Mouse (Mus musculus): Measurements from ENCODE around the gene Foxp4. TPM values are rescaled to one million over a fixed set of nuclear protein-coding genes. Genes with fewer than 3 reads are reported as not detected.

The Foxp4 gene
- polyA plus RNA-seq, 1 experiment from 2014 or later, result 21.1 TPM

- Histone ChIP-seq H3K4me3 (ENCODE audit: low read depth, low read length) (peak overlapping the region; percentile 93), H3K4me2 (peak overlapping the region; percentile 97), H3K4me1 (ENCODE audit: control insufficient read depth, insufficient read depth, low read length) (peaks cover 26% of the 10 kb centered on the region), H3K27me3 (ENCODE audit: control insufficient read depth, insufficient read depth, low read length) (no peaks in the 10 kb centered on the region), H3K9ac (ENCODE audit: low read depth, low read length) (peak overlapping the region; percentile 95), H3K9me3 (replicated peaks; ENCODE audit: control insufficient read depth, low read length) (no peaks in the 10 kb centered on the region), H3K27ac (ENCODE audit: low read depth, low read length) (peak overlapping the region; percentile 97), H3K36me3 (ENCODE audit: control insufficient read depth, insufficient read depth, low read length) (no peaks in the 10 kb centered on the region)
- under 1% methylated on average over 28 of the region's 28 CpGs for WGBS (ENCODE audit: insufficient replicate concordance)
- no peak for ATAC-seq (replicated peaks; ENCODE audit: insufficient number of reproducible peaks, low FRiP score, low TSS enrichment)
These were observed 1.3 kb downstream of the Foxp4 start for GRCm38 (mm10) chr17:47923011-47923677.

- no peaks in the 10 kb centered on the region for H3K36me3 ChIP-seq (ENCODE audit: control insufficient read depth, insufficient read depth, low read length)
- no peaks in the 10 kb centered on the region for H3K27me3 ChIP-seq (ENCODE audit: control insufficient read depth, insufficient read depth, low read length)
- peaks cover 26% of the 10 kb centered on the region for H3K4me1 ChIP-seq (ENCODE audit: control insufficient read depth, insufficient read depth, low read length)
- H3K9ac ChIP-seq (ENCODE audit: low read depth, low read length), result peak overlapping the region; percentile 95
- H3K4me2 ChIP-seq, result peak overlapping the region; percentile 97
- H3K4me3 ChIP-seq (ENCODE audit: low read depth, low read length), result peak overlapping the region; percentile 93
- H3K9me3 ChIP-seq (replicated peaks; ENCODE audit: control insufficient read depth, low read length), result no peaks in the 10 kb centered on the region
- no peak overlapping the region for H3K27ac ChIP-seq (ENCODE audit: low read depth, low read length)
- under 1% methylated on average over 24 of the region's 24 CpGs for WGBS (ENCODE audit: insufficient replicate concordance)
- no peak for ATAC-seq (replicated peaks; ENCODE audit: insufficient number of reproducible peaks, low FRiP score, low TSS enrichment)
These were observed 1.9 kb downstream of the Foxp4 start for GRCm38 (mm10) chr17:47922579-47922978.

- Histone ChIP-seq H3K9me3 (replicated peaks; ENCODE audit: control insufficient read depth, low read length) (no peaks in the 10 kb centered on the region), H3K4me2 (peak overlapping the region; percentile 97), H3K36me3 (ENCODE audit: control insufficient read depth, insufficient read depth, low read length) (no peaks in the 10 kb centered on the region), H3K27ac (ENCODE audit: low read depth, low read length) (no peak overlapping the region), H3K4me3 (ENCODE audit: low read depth, low read length) (peak overlapping the region; percentile 93), H3K4me1 (ENCODE audit: control insufficient read depth, insufficient read depth, low read length) (peaks cover 26% of the 10 kb centered on the region), H3K27me3 (ENCODE audit: control insufficient read depth, insufficient read depth, low read length) (no peaks in the 10 kb centered on the region), H3K9ac (ENCODE audit: low read depth, low read length) (peak overlapping the region; percentile 95)
- ATAC-seq (replicated peaks; ENCODE audit: insufficient number of reproducible peaks, low FRiP score, low TSS enrichment), result no peak
- WGBS (ENCODE audit: insufficient replicate concordance), result 4% methylated on average over 21 of the region's 21 CpGs
These were observed 2.3 kb downstream of the Foxp4 start for GRCm38 (mm10) chr17:47922116-47922515.

- H3K27ac ChIP-seq (ENCODE audit: low read depth, low read length), result no peak overlapping the region
- H3K4me3 ChIP-seq (ENCODE audit: low read depth, low read length), result peak overlapping the region; percentile 93
- H3K4me2 ChIP-seq, result peak overlapping the region; percentile 97
- no peaks in the 10 kb centered on the region for H3K9me3 ChIP-seq (replicated peaks; ENCODE audit: control insufficient read depth, low read length)
- 43% methylated on average over 4 of the region's 4 CpGs for WGBS (ENCODE audit: insufficient replicate concordance)
- H3K27me3 ChIP-seq (ENCODE audit: control insufficient read depth, insufficient read depth, low read length), result no peaks in the 10 kb centered on the region
- peak overlapping the region; percentile 40; the same call in 1 of the 2 replicates for H3K9ac ChIP-seq (ENCODE audit: low read depth, low read length)
- H3K36me3 ChIP-seq (ENCODE audit: control insufficient read depth, insufficient read depth, low read length), result no peaks in the 10 kb centered on the region
- ATAC-seq (replicated peaks; ENCODE audit: insufficient number of reproducible peaks, low FRiP score, low TSS enrichment), result no peak
- H3K4me1 ChIP-seq (ENCODE audit: control insufficient read depth, insufficient read depth, low read length), result peaks cover 26% of the 10 kb centered on the region
These were observed 3.2 kb downstream of the Foxp4 start for GRCm38 (mm10) chr17:47921136-47921665.

GRCm38 (mm10) chr17:47919826-47920225, 4.6 kb downstream of the Foxp4 start:
- Histone ChIP-seq H3K9ac (ENCODE audit: low read depth, low read length) (no peak overlapping the region), H3K4me1 (ENCODE audit: control insufficient read depth, insufficient read depth, low read length) (peaks cover 17% of the 10 kb centered on the region)

GRCm38 (mm10) chr17:47917907-47918306, 6.5 kb downstream of the Foxp4 start:
- peaks cover 2% of the 10 kb centered on the region; the same call in 1 of the 2 replicates for H3K36me3 ChIP-seq (ENCODE audit: control insufficient read depth, insufficient read depth, low read length)
- ATAC-seq (replicated peaks; ENCODE audit: insufficient number of reproducible peaks, low FRiP score, low TSS enrichment), result no peak
- no peak overlapping the region for H3K9ac ChIP-seq (ENCODE audit: low read depth, low read length)
- no peak overlapping the region for H3K27ac ChIP-seq (ENCODE audit: low read depth, low read length)
- no peak overlapping the region for H3K4me3 ChIP-seq (ENCODE audit: low read depth, low read length)
- 64% methylated on average over 5 of the region's 5 CpGs for WGBS (ENCODE audit: insufficient replicate concordance)
- no peak overlapping the region for H3K4me2 ChIP-seq
- peaks cover 17% of the 10 kb centered on the region for H3K4me1 ChIP-seq (ENCODE audit: control insufficient read depth, insufficient read depth, low read length)
- H3K27me3 ChIP-seq (ENCODE audit: control insufficient read depth, insufficient read depth, low read length), result no peaks in the 10 kb centered on the region
- no peaks in the 10 kb centered on the region for H3K9me3 ChIP-seq (replicated peaks; ENCODE audit: control insufficient read depth, low read length)

More at GRCm38 (mm10) chr17:47919826-47920225, 4.6 kb downstream of the Foxp4 start:
- no peaks in the 10 kb centered on the region for H3K27me3 ChIP-seq (ENCODE audit: control insufficient read depth, insufficient read depth, low read length)
- ATAC-seq (replicated peaks; ENCODE audit: insufficient number of reproducible peaks, low FRiP score, low TSS enrichment), result no peak
- peaks cover 2% of the 10 kb centered on the region; the same call in 1 of the 2 replicates for H3K36me3 ChIP-seq (ENCODE audit: control insufficient read depth, insufficient read depth, low read length)
- H3K9me3 ChIP-seq (replicated peaks; ENCODE audit: control insufficient read depth, low read length), result no peaks in the 10 kb centered on the region
- 56% methylated on average over 5 of the region's 5 CpGs for WGBS (ENCODE audit: insufficient replicate concordance)
- H3K4me3 ChIP-seq (ENCODE audit: low read depth, low read length), result no peak overlapping the region
- H3K4me2 ChIP-seq, result peak overlapping the region; percentile 12; the same call in 1 of the 2 replicates
- H3K27ac ChIP-seq (ENCODE audit: low read depth, low read length), result no peak overlapping the region

GRCm38 (mm10) chr17:47917212-47917611, 7.2 kb downstream of the Foxp4 start:
- peaks cover 2% of the 10 kb centered on the region; the same call in 1 of the 2 replicates for H3K36me3 ChIP-seq (ENCODE audit: control insufficient read depth, insufficient read depth, low read length)
- no peak overlapping the region for H3K4me2 ChIP-seq
- H3K4me3 ChIP-seq (ENCODE audit: low read depth, low read length), result no peak overlapping the region
- WGBS (ENCODE audit: insufficient replicate concordance), result 74% methylated on average over 3 of the region's 3 CpGs
- H3K27ac ChIP-seq (ENCODE audit: low read depth, low read length), result no peak overlapping the region
- ATAC-seq (replicated peaks; ENCODE audit: insufficient number of reproducible peaks, low FRiP score, low TSS enrichment), result no peak
- no peak overlapping the region for H3K9ac ChIP-seq (ENCODE audit: low read depth, low read length)
- no peaks in the 10 kb centered on the region for H3K9me3 ChIP-seq (replicated peaks; ENCODE audit: control insufficient read depth, low read length)
- peaks cover 17% of the 10 kb centered on the region for H3K4me1 ChIP-seq (ENCODE audit: control insufficient read depth, insufficient read depth, low read length)
- H3K27me3 ChIP-seq (ENCODE audit: control insufficient read depth, insufficient read depth, low read length), result no peaks in the 10 kb centered on the region

GRCm38 (mm10) chr17:47914676-47915219, 9.7 kb downstream of the Foxp4 start:
- Histone ChIP-seq H3K27ac (ENCODE audit: low read depth, low read length) (no peak overlapping the region), H3K4me1 (ENCODE audit: control insufficient read depth, insufficient read depth, low read length) (peaks cover 14% of the 10 kb centered on the region), H3K27me3 (ENCODE audit: control insufficient read depth, insufficient read depth, low read length) (no peaks in the 10 kb centered on the region), H3K36me3 (ENCODE audit: control insufficient read depth, insufficient read depth, low read length) (peaks cover 2% of the 10 kb centered on the region; the same call in 1 of the 2 replicates), H3K9me3 (replicated peaks; ENCODE audit: control insufficient read depth, low read length) (no peaks in the 10 kb centered on the region), H3K4me2 (no peak overlapping the region), H3K9ac (ENCODE audit: low read depth, low read length) (no peak overlapping the region), H3K4me3 (ENCODE audit: low read depth, low read length) (no peak overlapping the region)
- ATAC-seq (replicated peaks; ENCODE audit: insufficient number of reproducible peaks, low FRiP score, low TSS enrichment), result no peak
- WGBS (ENCODE audit: insufficient replicate concordance), result 57% methylated on average over 9 of the region's 9 CpGs
